Mouse (Mus musculus) MEL (cell line): ENCODE data around the gene Cpd. TPM values are rescaled to one million over a fixed set of nuclear protein-coding genes. Genes with fewer than 3 reads are reported as not detected.

Experiments used
- DNase-seq: peaks from one replicate; pipeline ENCODE4 v3.0.0; 2011; ENCODE audit warnings: low read depth, low spot score
- H3K27ac ChIP-seq: 2 replicates; pipeline ENCODE4 v1.5.1; 2012; ENCODE audit warnings: low read depth, mild to moderate bottlenecking, control low read depth, low read length, moderate library complexity; ENCODE audit not compliant: control insufficient read depth
- H3K27me3 ChIP-seq, 2 experiments: fragments of 150-350 bp in 1 of 2; sonication (generic) in 1 of 2; 2 replicates each; pipeline ENCODE4 v1.6.1; 2012; ENCODE audit warnings: low read length in 2 of 2, mild to moderate bottlenecking in 2 of 2, improper control_type of control experiment in 1 of 2, moderate library complexity in 1 of 2; ENCODE audit not compliant: insufficient read depth in 2 of 2, control insufficient read depth in 1 of 2
- H3K36me3 ChIP-seq, 2 experiments: 2 replicates each; pipeline ENCODE4 v1.6.1; 2012 to 2014; ENCODE audit warnings: low read length in 2 of 2, improper control_type of control experiment in 1 of 2, inconsistent platforms in 1 of 2, mild to moderate bottlenecking in 1 of 2; ENCODE audit not compliant: insufficient read depth in 2 of 2, control insufficient read depth in 1 of 2
- H3K4me1 ChIP-seq, 2 experiments: fragments of 150-350 bp in 1 of 2; sonication (generic) in 1 of 2; 2 replicates each; pipeline ENCODE4 v1.6.1; 2012; ENCODE audit warnings: low read length in 2 of 2, improper control_type of control experiment in 1 of 2, mild to moderate bottlenecking in 1 of 2; ENCODE audit not compliant: insufficient read depth in 2 of 2, control insufficient read depth in 1 of 2
- H3K4me3 ChIP-seq, 2 experiments: fragments of 150-350 bp in 1 of 2; sonication (generic) in 1 of 2; 2 replicates each; pipeline ENCODE4 v1.5.1; 2012; ENCODE audit warnings: low read depth in 2 of 2, low read length in 2 of 2, mild to moderate bottlenecking in 2 of 2, moderate library complexity in 2 of 2, control low read depth in 1 of 2, improper control_type of control experiment in 1 of 2; ENCODE audit not compliant: control insufficient read depth in 1 of 2, insufficient read depth in 1 of 2
- H3K79me2 ChIP-seq: 2 replicates; pipeline ENCODE4 v1.6.1; 2012; ENCODE audit warnings: mild to moderate bottlenecking, low read length, moderate library complexity; ENCODE audit not compliant: control insufficient read depth, poor library complexity, insufficient read depth
- H3K9ac ChIP-seq: 2 replicates; pipeline ENCODE4 v1.6.1; 2012; ENCODE audit warnings: low read depth, mild to moderate bottlenecking, control low read depth, low read length, moderate library complexity; ENCODE audit not compliant: control insufficient read depth, poor library complexity, severe bottlenecking
- H3K9me3 ChIP-seq: fragments of 150-350 bp; sonication (generic); replicated peaks from 2 replicates; pipeline ENCODE4 v1.6.1; 2012; ENCODE audit warnings: mild to moderate bottlenecking, low read length, improper control_type of control experiment, moderate library complexity; ENCODE audit not compliant: insufficient read depth
- BHLHE40 ChIP-seq: IDR thresholded peaks from 2 replicates; pipeline ENCODE4 v1.6.1; 2012; ENCODE audit warnings: low read depth, mild to moderate bottlenecking, inconsistent platforms, low read length, improper control_type of control experiment, borderline replicate concordance
- CHD2 ChIP-seq: IDR thresholded peaks from 2 replicates; pipeline ENCODE4 v1.6.1; 2011; ENCODE audit warnings: low read length, improper control_type of control experiment
- ETS1 ChIP-seq: IDR thresholded peaks from 2 replicates; pipeline ENCODE4 v1.6.1; 2012; ENCODE audit warnings: low read depth, mild to moderate bottlenecking, inconsistent platforms, low read length, improper control_type of control experiment, moderate library complexity
- HCFC1 ChIP-seq: IDR thresholded peaks from 2 replicates; pipeline ENCODE4 v1.6.1; 2012; ENCODE audit warnings: low read depth, mild to moderate bottlenecking, inconsistent platforms, low read length, improper control_type of control experiment, moderate library complexity
- JUND ChIP-seq: IDR thresholded peaks from 2 replicates; pipeline ENCODE4 v1.6.1; 2011; ENCODE audit warnings: low read depth, mild to moderate bottlenecking, improper control_type of control experiment, low read length
- MAFK ChIP-seq: IDR thresholded peaks from 2 replicates; pipeline ENCODE4 v1.6.1; 2011; ENCODE audit warnings: low read depth, mild to moderate bottlenecking, low read length, improper control_type of control experiment, borderline replicate concordance
- MAZ ChIP-seq: IDR thresholded peaks from 2 replicates; pipeline ENCODE4 v1.6.1; 2012; ENCODE audit warnings: low read depth, mild to moderate bottlenecking, inconsistent platforms, low read length, improper control_type of control experiment
- MXI1 ChIP-seq: IDR thresholded peaks from 2 replicates; pipeline ENCODE4 v1.6.1; 2011; ENCODE audit warnings: mild to moderate bottlenecking, low read depth, low read length, improper control_type of control experiment
- POLR2A ChIP-seq, 2 experiments: IDR thresholded peaks; 2 replicates each; pipeline ENCODE4 v1.6.1; 2011 to 2012; ENCODE audit warnings: low read length in 2 of 2, mild to moderate bottlenecking in 2 of 2, control low read depth in 1 of 2, improper control_type of control experiment in 1 of 2, low read depth in 1 of 2, moderate library complexity in 1 of 2; ENCODE audit not compliant: control insufficient read depth in 1 of 2, insufficient read depth in 1 of 2, poor library complexity in 1 of 2
- POLR2AphosphoS5 ChIP-seq: IDR thresholded peaks from 2 replicates; pipeline ENCODE4 v1.6.1; 2012; ENCODE audit warnings: low read depth, borderline replicate concordance, mild to moderate bottlenecking, inconsistent platforms, low read length, moderate library complexity, mixed read lengths
- TAL1 ChIP-seq: IDR thresholded peaks from 2 replicates; pipeline ENCODE4 v1.6.1; 2012; ENCODE audit warnings: mild to moderate bottlenecking, inconsistent platforms, low read length, moderate library complexity, mixed read lengths
- UBTF ChIP-seq: IDR thresholded peaks from 2 replicates; pipeline ENCODE4 v1.6.1; 2012; ENCODE audit warnings: low read depth, mild to moderate bottlenecking, inconsistent platforms, low read length, improper control_type of control experiment, moderate library complexity, borderline replicate concordance; ENCODE audit not compliant: insufficient read depth
- USF1 ChIP-seq: IDR thresholded peaks from 2 replicates; pipeline ENCODE4 v1.6.1; 2014; ENCODE audit warnings: low read depth, mild to moderate bottlenecking, inconsistent platforms, low read length, improper control_type of control experiment, moderate library complexity
- USF2 ChIP-seq, 2 experiments: IDR thresholded peaks; 2 replicates each; pipeline ENCODE4 v1.6.1; 2011 to 2012; ENCODE audit warnings: improper control_type of control experiment in 2 of 2, low read length in 2 of 2, borderline replicate concordance in 1 of 2, inconsistent platforms in 1 of 2, low read depth in 1 of 2, mild to moderate bottlenecking in 1 of 2; ENCODE audit not compliant: insufficient read depth in 1 of 2
- ZC3H11A ChIP-seq: IDR thresholded peaks from 2 replicates; pipeline ENCODE4 v1.6.1; 2012; ENCODE audit warnings: low read depth, mild to moderate bottlenecking, inconsistent platforms, low read length, improper control_type of control experiment
- polyA plus RNA-seq, 2 experiments: library from polyadenylated mRNA; stranded (reverse) in 1 of 2; unstranded in 1 of 2; fragments of >175 nt in 1 of 2; fragments of >200 nt in 1 of 2; gene quantifications; 2 replicates each; pipeline versions ENCODE4 v1.2.1 to v1.2.4; 2012; ENCODE audit warnings: low replicate concordance in 2 of 2, low read depth in 1 of 2; ENCODE audit not compliant: insufficient read length in 2 of 2, insufficient read depth in 1 of 2, missing spikeins in 1 of 2
- total RNA-seq: library from RNA; depleted of rRNA; stranded (reverse); fragments of 300-350 nt; gene quantifications from 2 replicates; pipeline ENCODE4 v1.2.3, GENCODE M21; 2012

Gene Cpd
- total and polyA plus RNA-seq, 3 experiments: 7.5 to 14.6 TPM; not detected in 1

DNA sequence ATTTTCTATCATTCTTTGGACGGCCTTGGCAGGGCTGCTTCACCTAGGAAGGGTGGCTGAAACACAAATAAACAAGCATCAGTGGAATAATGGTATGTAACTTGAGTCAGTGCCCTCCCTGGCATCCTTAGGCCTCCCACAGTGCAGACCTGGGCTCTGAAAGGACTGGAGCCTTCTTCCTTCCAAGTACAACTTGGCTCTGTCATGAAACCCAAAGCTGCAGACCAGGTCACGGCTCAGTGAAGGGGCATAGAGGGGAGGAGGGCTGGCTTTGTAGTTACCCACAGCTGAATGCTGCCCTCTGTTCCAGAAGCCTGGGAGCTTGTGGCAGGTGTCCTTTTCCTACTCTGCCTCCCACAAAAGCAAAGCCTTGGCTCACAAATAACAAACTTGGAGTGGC is 2.8 kb upstream of the Cpd start:
- no peak for TF ChIP-seq MXI1
- TF ChIP-seq JUND: no peak
- TF ChIP-seq POLR2A (IDR thresholded peaks at IDR 0.05; ENCODE audit: control insufficient read depth in 1 of 2, insufficient read depth in 1 of 2, low read depth in 1 of 2, low read length in 2 of 2, poor library complexity in 1 of 2): no peak
- no peak for TF ChIP-seq ZC3H11A
- TF ChIP-seq ETS1: no peak
- TF ChIP-seq UBTF: no peak
- no peak for TF ChIP-seq MAFK
- no peak for TF ChIP-seq CHD2
- TF ChIP-seq BHLHE40: no peak
- TF ChIP-seq HCFC1: no peak
- no peak for TF ChIP-seq POLR2AphosphoS5
- H3K27ac ChIP-seq: no peak overlapping the region
- H3K9me3 ChIP-seq: no peaks in the 10 kb centered on the region
- peaks cover 5 to 15% of the 10 kb centered on the region in 2 experiments for H3K4me1 ChIP-seq
- H3K79me2 ChIP-seq: peaks cover 6% of the 10 kb centered on the region
- H3K4me3 ChIP-seq: no peak overlapping the region
- no peak for DNase-seq
- H3K36me3 ChIP-seq: peaks cover 0 to 18% of the 10 kb centered on the region in 2 experiments; a peak in 2 of 4 replicates
- no peak overlapping the region for H3K9ac ChIP-seq
- H3K27me3 ChIP-seq: peaks cover 4 to 9% of the 10 kb centered on the region in 2 experiments; a peak in 3 of 4 replicates

GRCm38 (mm10) chr11:76848081-76848480 is 1.3 kb upstream of the Cpd start:
- peaks cover 4 to 9% of the 10 kb centered on the region in 2 experiments; a peak in 3 of 4 replicates for H3K27me3 ChIP-seq
- peaks cover 5 to 20% of the 10 kb centered on the region in 2 experiments for H3K4me1 ChIP-seq
- H3K79me2 ChIP-seq: peaks cover 6% of the 10 kb centered on the region
- no peaks in the 10 kb centered on the region for H3K9me3 ChIP-seq
- no peak for TF ChIP-seq POLR2AphosphoS5
- TF ChIP-seq MXI1: no peak
- no peak for TF ChIP-seq USF1
- TF ChIP-seq POLR2A (IDR thresholded peaks at IDR 0.05; ENCODE audit: control insufficient read depth in 1 of 2, insufficient read depth in 1 of 2, low read depth in 1 of 2, low read length in 2 of 2, poor library complexity in 1 of 2): no peak
- H3K36me3 ChIP-seq: peaks cover 0 to 24% of the 10 kb centered on the region in 2 experiments; a peak in 2 of 4 replicates
- H3K9ac ChIP-seq: no peak overlapping the region
- H3K27ac ChIP-seq: no peak overlapping the region
- DNase-seq: no peak
- no peak overlapping the region for H3K4me3 ChIP-seq

DNA sequence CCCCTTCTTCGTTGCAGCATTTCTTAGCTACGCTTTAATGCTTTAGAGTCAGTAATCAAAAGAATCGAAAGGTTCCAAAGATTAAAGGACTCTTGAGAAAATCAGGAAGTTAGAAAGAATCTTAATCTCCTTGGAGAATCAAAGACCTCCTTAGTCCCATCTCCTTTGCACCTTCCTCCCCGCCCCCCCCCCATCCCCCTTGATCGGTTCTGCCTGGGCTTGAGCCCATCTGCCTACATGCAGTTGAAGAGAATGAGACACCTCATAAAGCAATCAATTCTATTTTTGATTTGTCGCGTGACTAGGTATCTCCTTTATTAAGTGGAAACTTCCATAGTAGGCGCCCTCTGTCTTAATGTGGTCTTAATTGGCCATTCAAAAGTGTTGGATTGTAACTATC is 536 bp upstream of the Cpd start:
- DNase-seq: no peak
- H3K9ac ChIP-seq: peak overlapping the region; percentile 57
- no peak for TF ChIP-seq USF2 (IDR thresholded peaks at IDR 0.05; ENCODE audit: borderline replicate concordance in 1 of 2, insufficient read depth in 1 of 2, low read depth in 1 of 2, low read length in 2 of 2)
- TF ChIP-seq MAFK: no peak
- TF ChIP-seq MAZ: no peak
- no peak for TF ChIP-seq TAL1
- 0 out of 2 replicates have a peak, but pooled peaks have one; percentile 37 for TF ChIP-seq BHLHE40
- TF ChIP-seq USF1: no peak
- TF ChIP-seq CHD2: no peak
- peaks cover 5 to 20% of the 10 kb centered on the region in 2 experiments for H3K4me1 ChIP-seq
- peaks cover 4 to 9% of the 10 kb centered on the region in 2 experiments; a peak in 3 of 4 replicates for H3K27me3 ChIP-seq
- peaks cover 6% of the 10 kb centered on the region for H3K79me2 ChIP-seq
- H3K4me3 ChIP-seq: peak overlapping the region; percentile 63 to 73
- no peak overlapping the region for H3K27ac ChIP-seq
- H3K9me3 ChIP-seq: no peaks in the 10 kb centered on the region
- H3K36me3 ChIP-seq: peaks cover 0 to 24% of the 10 kb centered on the region in 2 experiments; a peak in 2 of 4 replicates
